Mouse (Mus musculus) liver, adult 2 months (tissue): ENCODE measurements around the gene D630045J12Rik.

Experiments
- CTCF ChIP-seq: fragments of 200-500 bp; IDR thresholded peaks from 2 replicates; pipeline ENCODE4 v1.5.1; 2011; ENCODE audit warnings: low read depth, low read length, control low read depth
- POLR2A ChIP-seq: fragments of 200-500 bp; IDR thresholded peaks from 2 replicates; pipeline ENCODE4 v1.6.1; 2011; ENCODE audit warnings: low read length, control low read depth; ENCODE audit not compliant: insufficient read depth; ENCODE audit errors: extremely low read depth

- TF ChIP-seq POLR2A (no peak), CTCF (no peak)
Observed at GRCm38 (mm10) chr6:38165385-38165784, 88.4 kb downstream of the D630045J12Rik start.
